Mouse (Mus musculus): ENCODE measurements around the gene Ctdsp1. TPM values are rescaled to one million over a fixed set of nuclear protein-coding genes. Genes with fewer than 3 reads are reported as not detected.
A peak's percentile ranks its signal among the peaks of the same experiment; 100 is the strongest.
"Not testable (repeated sequence)": the region's sequence is repeated elsewhere in the genome, so short reads cannot be mapped to it uniquely, and the experiment has no call there.

Gene Ctdsp1
- polyA plus RNA-seq, 1 experiment from 2014 or later: 72.3 TPM

DNA sequence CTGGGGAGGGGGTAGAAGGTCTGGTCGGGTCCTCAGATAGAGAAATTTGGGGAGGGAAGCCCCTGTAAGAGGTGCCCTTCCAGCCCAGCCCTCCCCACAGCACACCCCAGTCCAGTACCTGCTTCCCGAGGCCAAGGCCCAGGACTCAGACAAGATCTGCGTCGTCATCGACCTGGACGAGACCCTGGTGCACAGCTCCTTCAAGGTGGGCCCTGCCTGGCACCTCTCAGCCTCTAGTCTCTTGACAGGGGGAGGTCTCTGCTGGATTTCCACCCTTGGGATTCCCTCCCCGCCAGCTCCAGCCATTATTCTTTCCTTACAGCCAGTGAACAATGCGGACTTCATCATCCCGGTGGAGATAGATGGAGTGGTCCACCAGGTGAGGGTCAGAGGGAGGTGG is 2.4 kb downstream of the Ctdsp1 start:
- H3K4me3 ChIP-seq (ENCODE audit: low read length): peak overlapping the region; percentile 78; the same call in 1 of the 2 replicates
- 83% methylated on average over 9 of the region's 9 CpGs for WGBS
- no peak for ATAC-seq

DNA sequence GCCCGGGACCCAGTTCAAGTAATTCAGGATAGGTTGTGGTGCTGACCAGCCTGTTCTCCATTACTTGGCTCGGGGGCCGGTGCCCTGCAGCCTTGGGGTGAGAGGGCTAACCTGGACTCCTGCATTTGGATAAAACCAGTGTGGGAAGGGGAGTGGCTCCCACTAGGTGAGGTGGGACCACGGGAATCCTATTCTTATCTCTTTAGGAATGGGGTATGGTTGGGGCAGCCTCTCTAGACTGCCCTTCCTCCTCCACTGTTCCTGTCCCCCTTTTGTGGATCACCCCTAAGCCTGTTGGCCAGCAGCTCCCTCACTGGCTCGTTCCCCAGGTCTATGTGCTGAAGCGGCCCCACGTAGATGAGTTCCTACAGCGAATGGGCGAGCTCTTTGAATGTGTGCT is 3.0 kb downstream of the Ctdsp1 start:
- 89% methylated on average over 9 of the region's 9 CpGs for WGBS
- H3K4me1 ChIP-seq (ENCODE audit: control insufficient read depth, insufficient read depth, low read length): peaks cover 36% of the 10 kb centered on the region
- no peaks in the 10 kb centered on the region for H3K27me3 ChIP-seq (replicated peaks; ENCODE audit: control insufficient read depth, insufficient read depth, low read length)
- H3K9ac ChIP-seq (ENCODE audit: low read depth, low read length): no peak overlapping the region
- no peak overlapping the region for H3K4me3 ChIP-seq (ENCODE audit: low read length)
- ATAC-seq: no peak
- H3K27ac ChIP-seq (ENCODE audit: low read length): no peak overlapping the region
- H3K4me2 ChIP-seq (ENCODE audit: low read depth, low read length): no peak overlapping the region
- H3K9me3 ChIP-seq (ENCODE audit: control insufficient read depth, low read length): no peaks in the 10 kb centered on the region
- peaks cover 19% of the 10 kb centered on the region for H3K36me3 ChIP-seq (ENCODE audit: control insufficient read depth, insufficient read depth, low read length)

More for the DNA sequence above, 2.4 kb downstream of the Ctdsp1 start:
- peaks cover 37% of the 10 kb centered on the region for H3K4me1 ChIP-seq (ENCODE audit: control insufficient read depth, insufficient read depth, low read length)
- no peaks in the 10 kb centered on the region for H3K27me3 ChIP-seq (replicated peaks; ENCODE audit: control insufficient read depth, insufficient read depth, low read length)
- peak overlapping the region; percentile 65 for H3K4me2 ChIP-seq (ENCODE audit: low read depth, low read length)
- H3K27ac ChIP-seq (ENCODE audit: low read length): no peak overlapping the region
- H3K9me3 ChIP-seq (ENCODE audit: control insufficient read depth, low read length): no peaks in the 10 kb centered on the region
- H3K36me3 ChIP-seq (ENCODE audit: control insufficient read depth, insufficient read depth, low read length): peaks cover 19% of the 10 kb centered on the region
- peak overlapping the region; percentile 98 for H3K9ac ChIP-seq (ENCODE audit: low read depth, low read length)

DNA sequence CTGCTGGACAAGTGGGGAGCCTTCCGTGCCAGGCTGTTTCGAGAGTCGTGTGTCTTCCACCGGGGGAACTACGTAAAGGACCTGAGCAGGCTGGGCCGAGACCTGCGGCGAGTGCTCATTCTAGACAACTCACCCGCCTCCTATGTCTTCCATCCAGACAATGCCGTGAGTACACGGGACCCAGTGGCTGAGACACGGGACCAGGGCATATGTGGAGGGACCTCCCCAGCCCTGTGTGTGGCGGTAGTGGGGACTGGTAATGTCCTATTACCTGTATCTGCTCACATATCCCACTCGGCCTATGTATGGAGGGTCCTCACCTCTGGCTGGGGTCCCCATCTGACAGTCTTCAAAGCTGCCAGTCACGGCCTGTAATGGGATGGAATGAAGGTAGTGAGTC is 3.5 kb downstream of the Ctdsp1 start:
- Histone ChIP-seq H3K27ac (ENCODE audit: low read length) (no peak overlapping the region), H3K27me3 (replicated peaks; ENCODE audit: control insufficient read depth, insufficient read depth, low read length) (no peaks in the 10 kb centered on the region), H3K36me3 (ENCODE audit: control insufficient read depth, insufficient read depth, low read length) (peaks cover 19% of the 10 kb centered on the region), H3K4me2 (ENCODE audit: low read depth, low read length) (no peak overlapping the region), H3K4me3 (ENCODE audit: low read length) (no peak overlapping the region), H3K4me1 (ENCODE audit: control insufficient read depth, insufficient read depth, low read length) (peaks cover 30% of the 10 kb centered on the region), H3K9me3 (ENCODE audit: control insufficient read depth, low read length) (no peaks in the 10 kb centered on the region), H3K9ac (ENCODE audit: low read depth, low read length) (no peak overlapping the region)
- WGBS: 92% methylated on average over 15 of the region's 15 CpGs
- no peak for ATAC-seq

DNA sequence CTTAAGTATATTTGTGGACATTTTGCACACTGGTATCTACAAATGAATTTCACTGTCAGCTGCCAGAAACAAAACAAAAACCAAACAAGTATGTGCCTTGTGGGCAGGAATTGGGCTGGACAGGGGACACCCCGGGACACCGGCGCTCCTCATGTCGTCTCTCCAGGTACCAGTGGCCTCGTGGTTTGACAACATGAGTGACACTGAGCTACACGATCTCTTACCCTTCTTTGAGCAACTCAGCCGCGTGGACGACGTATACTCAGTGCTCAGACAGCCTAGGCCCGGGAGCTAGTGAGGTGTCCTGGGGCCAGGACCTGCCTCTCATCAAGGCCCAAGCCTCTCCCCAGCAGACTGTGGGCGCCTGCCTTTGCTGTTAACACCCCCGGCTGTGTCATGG is 4.0 kb downstream of the Ctdsp1 start:
- H3K4me1 ChIP-seq (ENCODE audit: control insufficient read depth, insufficient read depth, low read length): peaks cover 28% of the 10 kb centered on the region
- no peak overlapping the region for H3K27ac ChIP-seq (ENCODE audit: low read length)
- H3K9me3 ChIP-seq (ENCODE audit: control insufficient read depth, low read length): no peaks in the 10 kb centered on the region
- H3K27me3 ChIP-seq (replicated peaks; ENCODE audit: control insufficient read depth, insufficient read depth, low read length): no peaks in the 10 kb centered on the region
- ATAC-seq: no peak
- peaks cover 19% of the 10 kb centered on the region for H3K36me3 ChIP-seq (ENCODE audit: control insufficient read depth, insufficient read depth, low read length)
- H3K4me2 ChIP-seq (ENCODE audit: low read depth, low read length): no peak overlapping the region
- 0 out of 2 replicates have a peak overlapping the region, but pooled peaks have one; percentile 19 for H3K9ac ChIP-seq (ENCODE audit: low read depth, low read length)
- WGBS: 87% methylated on average over 12 of the region's 13 CpGs
- H3K4me3 ChIP-seq (ENCODE audit: low read length): no peak overlapping the region

GRCm38 (mm10) chr1:74396456-74397222 is 5.3 kb downstream of the Ctdsp1 start:
- not testable (repeated sequence) for H3K9ac ChIP-seq (ENCODE audit: low read depth, low read length); ATAC-seq; H3K27me3 ChIP-seq (replicated peaks; ENCODE audit: control insufficient read depth, insufficient read depth, low read length); H3K9me3 ChIP-seq (ENCODE audit: control insufficient read depth, low read length)
- peak overlapping the region; percentile 91 for H3K27ac ChIP-seq (ENCODE audit: low read length)
- peak overlapping the region; percentile 49 for H3K4me3 ChIP-seq (ENCODE audit: low read length)
- WGBS: 8% methylated on average over 11 of the region's 12 CpGs
- peaks cover 19% of the 10 kb centered on the region for H3K36me3 ChIP-seq (ENCODE audit: control insufficient read depth, insufficient read depth, low read length)
- peak overlapping the region; percentile 88 for H3K4me2 ChIP-seq (ENCODE audit: low read depth, low read length)
- peaks cover 21% of the 10 kb centered on the region for H3K4me1 ChIP-seq (ENCODE audit: control insufficient read depth, insufficient read depth, low read length)

DNA sequence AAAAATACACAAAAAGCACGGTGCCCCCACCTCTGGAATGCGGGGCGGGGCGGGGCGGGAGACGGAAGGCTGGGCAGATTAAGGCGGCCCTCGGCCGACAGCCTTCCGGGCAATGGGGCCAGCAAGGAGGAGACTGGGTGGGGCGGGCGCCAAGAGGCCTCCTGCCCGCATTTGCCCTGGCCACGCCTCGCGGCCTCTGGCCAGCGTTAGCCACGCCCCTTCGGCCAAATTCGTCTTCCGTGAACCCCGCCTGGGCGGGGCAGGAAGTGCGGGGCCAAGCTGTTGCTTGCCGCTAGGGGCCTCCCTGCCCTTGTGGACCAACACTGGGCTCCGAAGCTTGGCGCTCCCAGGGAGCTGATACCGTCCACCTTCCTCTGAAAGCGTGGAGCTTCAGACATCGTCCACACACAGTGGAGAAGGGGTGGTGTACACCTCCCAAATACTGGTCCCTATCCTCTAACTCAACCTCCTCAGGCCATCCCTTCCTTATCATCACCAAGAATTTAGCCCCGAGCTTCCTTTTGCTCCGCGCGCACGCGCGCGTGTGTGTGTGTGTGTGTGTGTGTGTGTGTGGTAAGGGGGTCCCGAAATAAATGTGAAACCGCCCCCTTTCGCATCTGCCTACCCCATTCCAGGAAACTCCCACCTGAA is 6.1 kb downstream of the Ctdsp1 start:
- peaks cover 19% of the 10 kb centered on the region for H3K36me3 ChIP-seq (ENCODE audit: control insufficient read depth, insufficient read depth, low read length)
- 1% methylated on average over 41 of the region's 41 CpGs for WGBS

DNA sequence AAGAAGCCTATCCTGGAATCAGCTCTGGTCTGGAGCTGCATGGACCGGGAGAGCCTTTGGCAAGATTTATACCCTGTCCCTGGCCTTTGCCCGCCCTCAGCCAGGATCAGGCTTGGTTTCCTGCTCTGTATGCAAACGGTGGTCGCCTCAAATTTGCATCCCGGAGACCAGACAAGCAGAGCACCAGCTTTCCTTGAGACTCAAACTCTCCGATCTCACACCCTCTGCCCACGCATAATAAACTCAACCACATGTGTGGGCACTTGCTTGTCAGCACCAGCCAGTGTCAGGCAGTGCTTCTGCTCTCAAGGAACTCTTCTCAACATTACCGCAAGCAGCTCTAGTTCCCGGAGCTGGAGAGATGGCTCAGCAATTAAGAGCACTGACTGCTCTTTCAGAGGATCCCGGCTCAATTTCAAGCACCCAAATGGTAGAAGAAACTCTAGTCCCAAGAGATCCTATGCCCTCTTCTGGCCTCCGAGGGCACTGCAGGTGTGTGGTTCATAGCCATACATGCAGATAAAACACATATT is 6.7 kb downstream of the Ctdsp1 start:
- Histone ChIP-seq H3K9ac (ENCODE audit: low read depth, low read length) (peak overlapping the region; percentile 74), H3K27ac (ENCODE audit: low read length) (peak overlapping the region; percentile 91), H3K4me3 (ENCODE audit: low read length) (peak overlapping the region; percentile 49), H3K9me3 (ENCODE audit: control insufficient read depth, low read length) (no peaks in the 10 kb centered on the region), H3K36me3 (ENCODE audit: control insufficient read depth, insufficient read depth, low read length) (peaks cover 19% of the 10 kb centered on the region), H3K27me3 (replicated peaks; ENCODE audit: control insufficient read depth, insufficient read depth, low read length) (no peaks in the 10 kb centered on the region), H3K4me2 (ENCODE audit: low read depth, low read length) (peak overlapping the region; percentile 88), H3K4me1 (ENCODE audit: control insufficient read depth, insufficient read depth, low read length) (peaks cover 19% of the 10 kb centered on the region)
- peak; percentile 49 for ATAC-seq
- 6% methylated on average over 11 of the region's 11 CpGs for WGBS

More for the DNA sequence above, 6.1 kb downstream of the Ctdsp1 start:
- Histone ChIP-seq H3K4me1 (ENCODE audit: control insufficient read depth, insufficient read depth, low read length) (peaks cover 21% of the 10 kb centered on the region), H3K27me3 (replicated peaks; ENCODE audit: control insufficient read depth, insufficient read depth, low read length) (no peaks in the 10 kb centered on the region), H3K9ac (ENCODE audit: low read depth, low read length) (peak overlapping the region; percentile 74), H3K4me2 (ENCODE audit: low read depth, low read length) (peak overlapping the region; percentile 88), H3K9me3 (ENCODE audit: control insufficient read depth, low read length) (no peaks in the 10 kb centered on the region), H3K27ac (ENCODE audit: low read length) (peak overlapping the region; percentile 91), H3K4me3 (ENCODE audit: low read length) (peak overlapping the region; percentile 49)
- peak; percentile 94 for ATAC-seq

- Histone ChIP-seq H3K4me3 (ENCODE audit: low read length) (no peak overlapping the region), H3K9ac (ENCODE audit: low read depth, low read length) (no peak overlapping the region), H3K9me3 (ENCODE audit: control insufficient read depth, low read length) (no peaks in the 10 kb centered on the region), H3K27me3 (replicated peaks; ENCODE audit: control insufficient read depth, insufficient read depth, low read length) (no peaks in the 10 kb centered on the region), H3K4me2 (ENCODE audit: low read depth, low read length) (no peak overlapping the region), H3K4me1 (ENCODE audit: control insufficient read depth, insufficient read depth, low read length) (0 out of 2 replicates have a peak, but pooled peaks cover 2% of the 10 kb centered on the region), H3K36me3 (ENCODE audit: control insufficient read depth, insufficient read depth, low read length) (no peaks in the 10 kb centered on the region), H3K27ac (ENCODE audit: low read length) (no peak overlapping the region)
- 82% methylated on average over 3 of the region's 3 CpGs for WGBS
- no peak for ATAC-seq
Measured at GRCm38 (mm10) chr1:74400531-74400930, 9.2 kb downstream of the Ctdsp1 start.

GRCm38 (mm10) chr1:74401015-74401702 is 9.8 kb downstream of the Ctdsp1 start:
- no peak overlapping the region for H3K4me3 ChIP-seq (ENCODE audit: low read length)
- no peak overlapping the region for H3K9ac ChIP-seq (ENCODE audit: low read depth, low read length)
- no peaks in the 10 kb centered on the region for H3K36me3 ChIP-seq (ENCODE audit: control insufficient read depth, insufficient read depth, low read length)
- H3K9me3 ChIP-seq (ENCODE audit: control insufficient read depth, low read length): no peaks in the 10 kb centered on the region
- 52% methylated on average over 16 of the region's 16 CpGs for WGBS
- H3K27ac ChIP-seq (ENCODE audit: low read length): no peak overlapping the region
- H3K27me3 ChIP-seq (replicated peaks; ENCODE audit: control insufficient read depth, insufficient read depth, low read length): no peaks in the 10 kb centered on the region
- H3K4me2 ChIP-seq (ENCODE audit: low read depth, low read length): no peak overlapping the region
- ATAC-seq: no peak
- 0 out of 2 replicates have a peak, but pooled peaks cover 2% of the 10 kb centered on the region for H3K4me1 ChIP-seq (ENCODE audit: control insufficient read depth, insufficient read depth, low read length)
